Mouse (Mus musculus) spleen, postnatal 4 days (tissue): ENCODE data around the gene Inpp1.
"Not testable (repeated sequence)": the region's sequence is repeated elsewhere in the genome, so short reads cannot be mapped to it uniquely, and the experiment has no call there.

ENCODE experiments used
- DNase-seq, 2 experiments: peaks; one replicate each; pipeline ENCODE4 v3.0.0; 2022; ENCODE audit warnings: low spot score in 2 of 2

The Inpp1 gene

GRCm38 (mm10) chr1:52816910-52817812 is at the start of gene Inpp1:
Gene Inpp1 (minus strand): TSS chr1:52817688.
- peak; percentile 70 to 85 for DNase-seq

GRCm38 (mm10) chr1:52866007-52866406 is 48.5 kb upstream of the Inpp1 start:
- no peak for DNase-seq

GRCm38 (mm10) chr1:52864220-52864619 is 46.7 kb upstream of the Inpp1 start:
- no peak for DNase-seq

GRCm38 (mm10) chr1:52855904-52856601 is 38.6 kb upstream of the Inpp1 start:
- DNase-seq: no peak

- not testable (repeated sequence) for DNase-seq
Measured at GRCm38 (mm10) chr1:52854029-52854428, 36.5 kb upstream of the Inpp1 start.

- no peak for DNase-seq
Measured at GRCm38 (mm10) chr1:52849422-52849821, 31.9 kb upstream of the Inpp1 start.

- DNase-seq: no peak
Measured at GRCm38 (mm10) chr1:52846556-52846955, 29.1 kb upstream of the Inpp1 start.

- DNase-seq: peak; percentile 98
Measured at GRCm38 (mm10) chr1:52844782-52845665, 27.5 kb upstream of the Inpp1 start, which contains the start of gene Hibch. Gene Hibch (plus strand): TSS chr1:52844929.

DNA sequence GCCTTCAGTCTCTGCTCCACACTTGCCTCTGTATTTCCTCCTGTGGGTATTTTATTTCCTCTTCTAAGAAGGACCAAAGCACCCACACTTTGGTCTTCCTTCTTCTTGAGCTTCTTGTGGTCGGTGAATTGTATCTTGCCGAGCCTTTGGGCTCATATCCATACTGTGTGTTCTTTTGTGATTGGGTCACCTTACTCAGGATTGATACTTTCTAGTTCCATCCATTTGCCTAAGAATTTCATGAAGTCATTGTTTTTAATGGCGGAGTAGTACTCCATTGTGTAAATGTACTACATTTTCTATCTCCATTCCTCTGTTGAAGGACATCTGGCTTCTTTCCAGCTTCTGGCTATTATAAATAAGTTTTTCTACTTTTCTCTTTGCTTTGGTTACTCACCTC is 26.9 kb upstream of the Inpp1 start:
- DNase-seq: no peak

DNA sequence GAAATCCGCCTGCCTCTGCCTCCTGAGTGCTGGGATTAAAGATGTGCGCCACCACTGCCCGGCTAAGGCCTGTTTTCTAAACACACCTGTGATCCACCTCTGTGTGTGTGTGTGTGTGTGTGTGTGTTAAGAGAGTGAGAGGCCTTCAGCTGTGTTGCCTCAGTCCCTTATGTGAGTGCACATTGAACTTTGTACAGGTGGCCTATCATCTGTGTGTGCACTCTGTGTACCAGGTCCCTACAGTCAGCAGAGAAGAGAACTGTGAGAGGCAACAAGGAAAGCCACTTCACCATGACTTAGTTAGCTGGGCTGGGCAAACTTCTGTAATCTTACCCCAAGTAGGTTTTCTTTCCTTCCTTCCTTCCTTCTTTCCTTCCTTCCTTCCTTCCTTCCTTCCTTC is 21.6 kb upstream of the Inpp1 start:
- no peak for DNase-seq

DNA sequence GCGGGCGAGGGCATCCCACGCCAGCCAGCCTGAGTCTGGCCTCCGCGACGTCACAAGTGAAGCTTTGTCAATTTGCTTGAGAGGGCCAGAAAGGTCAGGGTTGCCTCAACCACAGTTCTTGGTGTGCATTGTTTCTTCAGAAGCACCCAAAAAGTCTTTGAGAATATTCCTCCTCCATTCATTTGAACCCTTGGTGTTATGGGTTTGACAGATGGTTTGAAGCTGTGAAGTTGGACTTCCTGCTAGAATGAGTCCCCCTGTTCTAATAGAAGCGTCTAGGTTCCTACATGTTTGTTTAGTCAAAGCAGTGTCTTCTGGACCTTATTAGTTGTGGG is 292 bp upstream of the Inpp1 start:
- no peak for DNase-seq

DNA sequence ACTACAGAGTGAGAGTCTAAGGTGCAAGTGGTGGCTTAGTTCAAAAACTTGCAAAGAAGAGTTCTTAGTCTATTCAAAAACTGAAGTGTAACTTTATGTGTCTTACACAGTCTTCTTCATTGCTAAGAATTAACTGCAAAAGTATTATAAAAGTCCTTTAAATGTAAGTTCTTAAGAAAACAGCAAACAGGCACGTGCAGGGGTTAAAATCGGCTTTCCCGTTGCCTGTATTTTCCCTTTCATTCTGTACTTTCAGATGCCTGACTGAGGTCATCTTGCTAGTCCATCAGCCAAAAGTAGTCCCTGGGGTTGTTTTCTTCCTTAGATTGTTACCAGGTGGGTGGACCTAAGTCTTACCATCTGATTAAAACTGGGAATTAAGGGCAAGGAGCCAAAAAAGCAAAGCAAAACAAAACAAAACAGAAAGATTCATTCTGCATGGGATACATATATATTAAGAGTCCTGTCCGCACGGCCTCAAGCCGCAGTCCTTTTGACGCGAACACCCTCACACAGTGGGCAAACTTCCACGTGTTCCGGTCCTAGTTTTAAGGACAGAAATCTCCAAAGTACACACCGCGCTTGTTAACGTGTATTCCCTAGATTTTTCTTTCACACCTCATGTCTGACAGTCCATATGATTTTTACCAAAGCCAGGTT is 1.1 kb downstream of the Inpp1 start:
- DNase-seq: peak in 1 of 2 experiments; percentile 49

- DNase-seq: no peak
Measured at GRCm38 (mm10) chr1:52808456-52808855, 9.0 kb downstream of the Inpp1 start.

- no peak for DNase-seq
Measured at GRCm38 (mm10) chr1:52805041-52805440, 12.4 kb downstream of the Inpp1 start.

DNA sequence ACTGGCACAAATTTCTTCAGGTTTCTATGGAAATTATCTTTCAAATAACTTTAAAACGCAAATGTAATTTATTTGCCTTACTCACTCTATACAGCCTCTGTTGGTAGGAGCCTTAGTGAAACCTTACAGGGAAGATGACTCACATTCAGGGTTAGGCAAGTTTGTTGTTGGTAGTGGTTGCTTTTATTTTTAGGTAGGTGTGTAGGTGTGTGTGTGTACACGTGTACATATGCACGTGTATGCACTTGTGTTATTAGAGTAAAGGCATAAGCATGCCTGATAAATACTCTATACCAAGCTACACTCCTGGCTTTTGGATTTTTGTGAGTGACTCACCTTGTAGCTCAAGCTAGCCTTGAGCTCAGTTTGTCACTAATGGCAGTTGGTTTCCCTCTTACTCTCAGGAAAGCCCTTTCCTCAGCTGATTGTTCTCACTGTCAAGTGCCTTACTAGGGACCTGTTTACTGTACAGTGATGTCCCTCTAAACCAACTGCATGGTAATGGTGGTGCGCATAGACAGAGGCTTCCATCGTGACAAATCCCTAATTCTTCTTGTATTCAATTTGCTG is 15.0 kb downstream of the Inpp1 start:
- no peak for DNase-seq

- peak in 1 of 2 experiments; percentile 58 for DNase-seq
Measured at GRCm38 (mm10) chr1:52801651-52802050, 15.8 kb downstream of the Inpp1 start.

- DNase-seq: peak; percentile 28 to 60
Measured at GRCm38 (mm10) chr1:52800340-52800740, 17.1 kb downstream of the Inpp1 start.

- DNase-seq: peak in 1 of 2 experiments; percentile 45
Measured at GRCm38 (mm10) chr1:52799772-52800171, 17.7 kb downstream of the Inpp1 start.

DNA sequence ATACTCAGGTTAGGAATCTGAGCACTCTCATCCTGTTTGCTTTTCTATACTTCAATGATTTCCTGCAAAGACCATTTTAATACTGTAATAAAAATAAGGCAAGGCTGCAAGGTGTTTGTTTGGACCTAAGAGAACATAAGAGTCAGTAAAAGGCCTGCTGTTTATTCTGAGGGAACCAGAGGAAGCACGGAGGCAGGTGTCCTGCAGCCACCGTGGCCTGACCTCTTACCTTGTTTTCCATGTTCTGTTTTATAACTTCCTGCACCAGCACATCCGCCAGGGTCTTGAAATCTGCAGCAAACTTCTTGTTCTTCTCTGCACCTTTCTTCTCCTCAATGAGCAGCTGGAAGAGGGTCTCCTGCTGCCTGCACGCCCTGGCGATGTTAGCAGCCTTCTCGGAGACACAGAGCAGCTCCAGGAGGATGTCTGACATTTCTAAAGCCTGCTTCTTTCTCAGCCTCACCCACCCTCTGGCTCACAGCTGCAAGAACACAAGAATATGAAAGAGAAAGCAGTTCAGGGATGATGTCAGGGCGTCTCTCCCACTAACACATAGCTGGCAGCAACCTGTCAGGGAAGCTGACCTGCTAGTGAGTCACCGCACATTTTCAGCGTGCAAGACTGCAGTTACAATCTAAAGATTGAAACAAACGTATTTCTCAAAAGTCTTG is 18.3 kb downstream of the Inpp1 start:
- peak in 1 of 2 experiments; percentile 63 for DNase-seq

DNA sequence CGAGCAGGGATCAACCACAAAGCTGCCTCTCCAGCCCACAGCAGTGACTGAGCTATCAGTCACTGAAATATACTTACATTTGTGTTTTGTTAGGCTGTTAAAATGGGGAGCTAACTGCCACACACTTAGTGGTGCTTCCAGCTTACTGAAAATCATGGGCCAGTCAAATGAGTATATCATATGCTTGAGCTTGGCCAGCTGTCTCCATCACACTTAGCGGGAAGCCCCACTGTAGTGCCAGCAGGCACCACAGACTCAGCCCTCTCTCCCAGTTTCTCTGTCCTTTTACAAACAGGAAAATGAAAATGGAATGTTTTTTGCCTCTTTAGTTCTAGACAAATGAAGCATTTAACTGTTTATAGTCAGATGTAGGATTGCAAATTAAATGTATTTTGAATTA is 21.6 kb downstream of the Inpp1 start:
- DNase-seq: no peak
